Mouse (Mus musculus): ENCODE measurements around the gene Gpr165. TPM values are rescaled to one million over a fixed set of nuclear protein-coding genes. Genes with fewer than 3 reads are reported as not detected.

The Gpr165 gene
- under 1 TPM in 2 of 4 experiments, not detected in 2; 0.09 to 0.11 TPM for total RNA-seq (2022)

DNA sequence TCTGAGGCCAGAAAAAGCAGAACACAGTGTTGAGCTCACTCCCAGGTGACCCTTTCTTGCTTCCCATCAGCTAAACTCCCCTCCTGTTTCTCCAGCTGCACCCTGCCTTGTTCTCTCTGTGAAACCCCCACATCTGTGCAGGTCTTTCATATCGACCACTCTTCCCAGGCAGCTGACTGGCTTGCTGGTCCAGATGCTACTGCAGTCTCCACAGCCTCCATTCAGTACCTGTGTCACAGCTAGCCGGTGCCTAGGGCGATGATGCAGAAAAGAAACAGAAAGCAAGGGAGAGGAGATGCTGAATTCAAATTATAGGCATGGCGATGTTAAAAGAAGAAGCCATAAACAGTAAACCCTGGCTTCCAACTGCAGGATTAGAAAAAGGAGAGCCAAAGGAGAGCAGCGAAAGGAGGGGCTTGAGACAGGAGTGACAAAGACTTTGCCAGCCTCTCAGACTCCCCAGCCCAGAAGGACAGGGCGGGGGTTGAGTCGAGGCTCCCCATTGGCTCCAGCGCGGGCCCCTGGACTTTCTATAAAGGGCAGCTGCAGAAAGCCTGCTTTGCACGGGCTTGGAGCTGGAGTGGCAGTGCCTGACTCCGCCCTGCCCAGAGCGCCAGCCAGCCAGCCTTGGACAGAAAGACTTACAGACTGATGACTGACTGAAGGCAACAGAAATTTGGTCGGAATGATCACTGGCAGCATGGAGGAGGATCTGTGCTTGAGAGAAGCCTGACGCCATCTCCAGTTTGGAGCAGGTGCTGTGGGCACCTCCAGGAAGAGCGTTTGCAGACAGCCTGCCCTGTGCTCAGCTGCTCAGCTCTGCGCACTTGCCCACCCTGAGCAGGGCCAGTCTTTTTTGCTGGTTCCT is at the start of gene Gpr165:
Gpr165 (plus strand) TSS at position 535 of the 868 bp plus-strand sequence.
- peak; percentile 6 for DNase-seq (ENCODE audit: low spot score)

DNA sequence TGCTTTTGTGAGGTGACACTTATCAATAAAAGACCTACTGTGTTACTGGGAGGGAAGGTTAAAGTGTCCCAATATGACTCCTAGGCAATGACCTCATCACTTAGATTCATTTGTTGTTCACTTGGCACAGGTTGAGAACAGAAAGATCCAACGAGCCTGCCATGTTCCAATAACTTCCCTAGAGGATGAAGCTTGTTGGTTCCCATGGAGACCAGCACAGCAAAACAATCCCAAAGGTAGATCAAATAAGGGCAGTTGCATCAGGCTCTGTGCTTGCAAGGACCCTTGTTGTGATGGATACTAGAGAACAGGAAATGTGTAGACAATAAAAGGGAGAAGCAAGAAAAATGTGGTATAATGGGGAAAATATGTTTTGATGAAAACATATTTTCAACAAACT is 38.4 kb upstream of the Gpr165 start:
- DNase-seq (ENCODE audit: low spot score): no peak

Data from heart, adult 8-10 months (tissue).